In the genomic region with DNA sequence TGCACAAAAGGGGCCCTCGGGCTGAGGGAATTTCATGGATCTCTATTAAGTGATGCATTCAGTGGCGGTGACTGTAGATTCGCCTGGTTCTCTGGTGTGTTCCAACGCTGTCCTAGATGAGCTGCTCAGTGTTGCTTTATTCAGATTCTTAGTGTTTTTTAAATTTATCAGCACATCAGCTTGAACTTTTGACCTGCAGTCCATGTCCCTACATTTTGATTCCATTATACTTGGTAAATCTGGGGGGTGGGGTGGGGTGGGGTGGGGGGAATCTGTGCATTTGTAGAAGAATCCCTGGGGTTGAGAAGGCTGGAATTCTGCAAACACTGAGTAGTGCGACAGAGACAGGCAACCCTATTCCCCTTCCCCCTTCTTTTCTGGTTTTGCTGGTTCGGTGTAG, we compare ENCODE assay signal across 27 mouse cellular contexts. TPM values are rescaled to one million over a fixed set of nuclear protein-coding genes. Genes with fewer than 3 reads are reported as not detected.
DNase-seq lines count a peak whose midpoint lies in the region; TF ChIP-seq lines count a peak whose summit lies in the region.
"Had no signal": no experiment of that assay in that cellular context is flagged by ENCODE, and none has a peak within 500 bp of the region (broad histone marks: within the 10 kb centered on the region; RNA-seq: fewer than 3 reads in every experiment).

A gene (minus strand): TSS at position 101 of the 400 bp plus-strand sequence.

- no peak for TF ChIP-seq EP300 in heart, adult 2 months (IDR thresholded peaks at IDR 0.05; ENCODE audit: insufficient read depth, low read depth, low read length)

- H3K27ac ChIP-seq in heart, adult 2 months: no peak within 1 kb of the TSS
- H3K27ac ChIP-seq in ES-E14 (ENCODE audit: insufficient read depth, low read depth, low read length, poor library complexity, severe bottlenecking): no peak within 1 kb of the TSS
- H3K27ac ChIP-seq: forebrain, embryonic 13.5 days; forebrain, embryonic 15.5 days had no signal

- DNase-seq in embryo, embryonic 11 days: peak; percentile 18
- no peak for DNase-seq in embryo, embryonic 10 days (ENCODE audit: low spot score)
- DNase-seq in heart, adult 11 months: peak; percentile 1
- DNase-seq in heart, adult 2 months: no peak
- no peak for DNase-seq in ES-E14 (ENCODE audit: low read depth, low spot score)
- DNase-seq in spleen, postnatal 36 days (ENCODE audit: low spot score in 2 of 2): no peak
- no peak for DNase-seq in left cerebral cortex, postnatal 25 days (ENCODE audit: low spot score in 2 of 2)
- DNase-seq: adrenal gland, adult 2 months; adrenal gland, postnatal 10 days; adrenal gland, postnatal 25 days; B cell, adult 2 months; cerebellum, adult 11 months; cerebellum, adult 2 months; cerebellum, adult 9-10 months; cerebellum, postnatal 10 days; cerebellum, postnatal 25 days; forebrain, postnatal 0 days had no signal

- TF ChIP-seq CTCF in heart, adult 2 months (IDR thresholded peaks at IDR 0.05): no peak
- no peak for TF ChIP-seq CTCF in E14TG2a.4 (conservative IDR thresholded peaks at IDR 0.05; ENCODE audit: low read length)

- in situ Hi-C loops in ES-E14 (cut with MboI; ENCODE audit: low sequenced_read_pairs in 2 of 2, unreplicated experiment in 2 of 2): no loop called here

- H3K9me3 ChIP-seq in E14TG2a.4 (ENCODE audit: low read length) (no peaks in the 10 kb centered on the region), ES-E14 (ENCODE audit: control insufficient read depth, insufficient read depth, low read depth, low read length) (no peaks in the 10 kb centered on the region)
- H3K9me3 ChIP-seq: forebrain, embryonic 13.5 days; forebrain, embryonic 15.5 days had no signal

- no peaks in the 10 kb centered on the region for H3K79me2 ChIP-seq in heart, adult 2 months (replicated peaks; ENCODE audit: control insufficient read depth, insufficient read depth, low read length)

- no peak within 1 kb of the TSS for H3K4me3 ChIP-seq in heart, adult 2 months
- H3K4me3 ChIP-seq in E14TG2a.4 (replicated peaks; ENCODE audit: low read length): peak within 1 kb of the TSS; percentile 50
- peak within 1 kb of the TSS; percentile 51 to 53; a peak in 2 of 4 replicates for H3K4me3 ChIP-seq in ES-E14 (ENCODE audit: insufficient read depth in 1 of 2, low read depth in 1 of 2, low read length in 2 of 2, poor library complexity in 1 of 2, severe bottlenecking in 1 of 2)
- H3K4me3 ChIP-seq: forebrain, embryonic 13.5 days; forebrain, embryonic 15.5 days had no signal

- H3K27me3 ChIP-seq in heart, adult 2 months (ENCODE audit: control insufficient read depth, insufficient read depth, low read length): no peaks in the 10 kb centered on the region
- no peaks in the 10 kb centered on the region for H3K27me3 ChIP-seq in E14TG2a.4 (ENCODE audit: insufficient read depth, low read length)
- H3K27me3 ChIP-seq: CH12.LX; forebrain, embryonic 13.5 days; forebrain, embryonic 15.5 days had no signal

- H3K4me1 ChIP-seq in heart, adult 2 months (ENCODE audit: control insufficient read depth, insufficient read depth, low read length): no peaks in the 10 kb centered on the region
- peaks cover 10% of the 10 kb centered on the region for H3K4me1 ChIP-seq in E14TG2a.4 (replicated peaks; ENCODE audit: low read depth, low read length)
- no peaks in the 10 kb centered on the region; a peak in 1 of 4 replicates for H3K4me1 ChIP-seq in ES-E14 (ENCODE audit: control insufficient read depth in 2 of 2, insufficient read depth in 2 of 2, low read length in 2 of 2, poor library complexity in 1 of 2)
- H3K4me1 ChIP-seq: forebrain, embryonic 13.5 days; forebrain, embryonic 15.5 days had no signal

- H3K9ac ChIP-seq in heart, adult 2 months (ENCODE audit: low read depth, low read length): no peak within 1 kb of the TSS
- no peak within 1 kb of the TSS; the same call in 1 of the 2 replicates for H3K9ac ChIP-seq in ES-E14 (ENCODE audit: insufficient read depth, low read depth, low read length, poor library complexity, severe bottlenecking)
- H3K9ac ChIP-seq: forebrain, embryonic 13.5 days; forebrain, embryonic 15.5 days; forebrain, postnatal 0 days had no signal

- no peak for TF ChIP-seq POLR2A in heart, adult 2 months (IDR thresholded peaks at IDR 0.05; ENCODE audit: insufficient read depth, low read depth, low read length)

- no peaks in the 10 kb centered on the region for H3K36me3 ChIP-seq in heart, adult 2 months (ENCODE audit: control insufficient read depth, insufficient read depth, low read length)
- H3K36me3 ChIP-seq in E14TG2a.4 (ENCODE audit: insufficient read depth, low read length) (no peaks in the 10 kb centered on the region), ES-E14 (ENCODE audit: control insufficient read depth, insufficient read depth, low read length, poor library complexity, severe bottlenecking) (no peaks in the 10 kb centered on the region)
- H3K36me3 ChIP-seq: forebrain, embryonic 15.5 days had no signal

- intact Hi-C loops in heart, adult 2 months (cut with DNase I): no loop called here
- intact Hi-C loops in left cerebral cortex, postnatal 25 days (cut with DNase I): no loop called here

- 79% methylated on average over 6 of the region's 6 CpGs for WGBS in heart, adult 2 months

TF ChIP-seq in ES-E14, 5 proteins besides CTCF, POLR2A, EP300 and RAD21:
- TF ChIP-seq ZNF384 (IDR thresholded peaks at IDR 0.05; ENCODE audit: low read depth, low read length) (no peak), HCFC1 (IDR thresholded peaks at IDR 0.05; ENCODE audit: borderline replicate concordance, insufficient read depth, low read length) (no peak), ZC3H11A (IDR thresholded peaks at IDR 0.05; ENCODE audit: borderline replicate concordance, low read depth, low read length) (no peak), CHD2 (IDR thresholded peaks at IDR 0.05; ENCODE audit: low read depth, low read length) (no peak), MAFK (IDR thresholded peaks at IDR 0.05; ENCODE audit: insufficient read depth, low read depth, low read length) (no peak)

RNA-seq across cellular contexts. Expression of the gene that starts here (rescaled TPM):
- not detected for total RNA-seq in heart, adult 2 months (2021)
- polyA plus RNA-seq in heart, adult 2 months (2012; rRNA removed): not detected in 2 replicates
- total RNA-seq in ES-E14 (2012; rRNA removed): 1.3 TPM in 1 of 2 replicates, not detected in the other
- not detected for total RNA-seq in left cerebral cortex, postnatal 25 days (2021)
- total RNA-seq: adrenal gland, adult 2 months; adrenal gland, postnatal 10 days; adrenal gland, postnatal 25 days; adrenal gland, postnatal 4 days; CH12.LX; forebrain, postnatal 0 days; MEL had no signal
- polyA plus RNA-seq: adrenal gland, adult 2 months; brain, embryonic 14.5 days; CD4-positive, CD25-positive, alpha-beta regulatory T cell, adult 4 months; cerebellum, adult 2 months; cortical plate, adult 2 months; embryonic facial prominence, embryonic 14.5 days; forebrain, embryonic 13.5 days; forebrain, embryonic 15.5 days; forebrain, postnatal 0 days had no signal

Comparison
In these comparisons a context has a peak if more than half of its experiments do, and no peak if none do; other contexts are left out.
1. DNase-seq: peak in embryo, embryonic 11 days (single experiment) and heart, adult 11 months (single experiment); none in embryo, embryonic 10 days (single experiment), heart, adult 2 months (0 of 2), ES-E14 (single experiment), spleen, postnatal 36 days (0 of 2) and left cerebral cortex, postnatal 25 days (0 of 2).